Mouse (Mus musculus) adrenal gland, postnatal 4 days (tissue): ENCODE results near the gene Ttll8. TPM values are rescaled to one million over a fixed set of nuclear protein-coding genes. Genes with fewer than 3 reads are reported as not detected.

Experiments
- DNase-seq, 2 experiments: peaks; one replicate each; pipeline ENCODE4 v3.0.0; 2021 to 2022; ENCODE audit warnings: low spot score in 2 of 2, mixed read lengths in 2 of 2
- total RNA-seq, 2 experiments: library from RNA; stranded (reverse); gene quantifications; 2 replicates each; pipeline ENCODE4 v1.2.3; 2021

The Ttll8 gene
- total RNA-seq, 2 experiments from 2014 or later = 0.28 TPM; not detected in 1

GRCm38 (mm10) chr15:88861772-88862622 is 92.2 kb downstream of the Ttll8 start, which contains the start of gene Pim3:
Gene Pim3 (plus strand): TSS chr15:88862186.
- DNase-seq = peak; percentile 92 to 96

GRCm38 (mm10) chr15:88860781-88861180 is 93.4 kb downstream of the Ttll8 start:
- no peak for DNase-seq

- DNase-seq = no peak
These were observed 94.8 kb downstream of the Ttll8 start for GRCm38 (mm10) chr15:88859206-88859970.

GRCm38 (mm10) chr15:88858707-88859106 is 95.5 kb downstream of the Ttll8 start:
- DNase-seq = no peak

- no peak for DNase-seq
These were observed 96.1 kb downstream of the Ttll8 start for GRCm38 (mm10) chr15:88858141-88858541.

GRCm38 (mm10) chr15:88857361-88857760 is 96.9 kb downstream of the Ttll8 start:
- DNase-seq = no peak

- DNase-seq = no peak
These were observed 97.6 kb downstream of the Ttll8 start for GRCm38 (mm10) chr15:88856613-88857012.

GRCm38 (mm10) chr15:88855896-88856417 is 98.3 kb downstream of the Ttll8 start:
- no peak for DNase-seq

- DNase-seq = no peak
These were observed 99.0 kb downstream of the Ttll8 start for GRCm38 (mm10) chr15:88854969-88855830.

GRCm38 (mm10) chr15:88854119-88854968 is 99.9 kb downstream of the Ttll8 start:
- DNase-seq = no peak

GRCm38 (mm10) chr15:88853106-88853505 is 101.1 kb downstream of the Ttll8 start:
- no peak for DNase-seq

GRCm38 (mm10) chr15:88851507-88852149 is 102.6 kb downstream of the Ttll8 start:
- DNase-seq = no peak

- no peak for DNase-seq
These were observed 103.1 kb downstream of the Ttll8 start for GRCm38 (mm10) chr15:88851076-88851475.

GRCm38 (mm10) chr15:88850146-88850826 is 103.9 kb downstream of the Ttll8 start:
- DNase-seq = no peak

GRCm38 (mm10) chr15:88849621-88850020 is 104.6 kb downstream of the Ttll8 start:
- DNase-seq = no peak

- no peak for DNase-seq
These were observed 105.6 kb downstream of the Ttll8 start for GRCm38 (mm10) chr15:88848661-88849060.

- no peak for DNase-seq
These were observed 109.3 kb downstream of the Ttll8 start for GRCm38 (mm10) chr15:88844966-88845365.

GRCm38 (mm10) chr15:88843486-88844097 is 110.6 kb downstream of the Ttll8 start:
- DNase-seq = no peak
